Mouse (Mus musculus) mouse embryonic stem cell (cell line): Measurements from ENCODE around the gene Hs3st3a1.

Experiments used
- in situ Hi-C, 2 experiments: fragments of 300-500 bp; cut with MboI; formaldehyde crosslinking; loops; 1 replicate in 1 of 2; 3 replicates in 1 of 2; pipeline ENCODE4 v1.14.3; 2019 to 2020; ENCODE audit warnings: low sequenced_read_pairs in 2 of 2, low pct_unique_long_range_greater_than_20kb in 1 of 2, mixed read lengths in 1 of 2; ENCODE audit not compliant: unreplicated experiment in 1 of 2

Gene Hs3st3a1

GRCm38 (mm10) chr11:64468737-64469136, 33.6 kb downstream of the Hs3st3a1 start:
- in situ Hi-C loops = no loop called here

- in situ Hi-C loops = no loop called here
These were observed 35.6 kb downstream of the Hs3st3a1 start for GRCm38 (mm10) chr11:64470689-64471088.

- in situ Hi-C loops = no loop called here
These were observed 38.5 kb downstream of the Hs3st3a1 start for GRCm38 (mm10) chr11:64473679-64474078.

- in situ Hi-C loops = no loop called here
These were observed 46.3 kb downstream of the Hs3st3a1 start for GRCm38 (mm10) chr11:64481445-64481844.

GRCm38 (mm10) chr11:64489587-64490433, 54.7 kb downstream of the Hs3st3a1 start:
- in situ Hi-C loops = no loop called here

GRCm38 (mm10) chr11:64494448-64494847, 59.3 kb downstream of the Hs3st3a1 start:
- in situ Hi-C loops = no loop called here

- in situ Hi-C loops = no loop called here
These were observed 60.8 kb downstream of the Hs3st3a1 start for GRCm38 (mm10) chr11:64495935-64496334.

GRCm38 (mm10) chr11:64496677-64497076, 61.5 kb downstream of the Hs3st3a1 start:
- in situ Hi-C loops = no loop called here

GRCm38 (mm10) chr11:64500536-64501112, 65.5 kb downstream of the Hs3st3a1 start:
- in situ Hi-C loops = no loop called here

GRCm38 (mm10) chr11:64503040-64503439, 67.9 kb downstream of the Hs3st3a1 start:
- in situ Hi-C loops = no loop called here

GRCm38 (mm10) chr11:64505924-64506323, 70.8 kb downstream of the Hs3st3a1 start:
- in situ Hi-C loops = no loop called here

- in situ Hi-C loops = no loop called here
These were observed 71.9 kb downstream of the Hs3st3a1 start for GRCm38 (mm10) chr11:64507024-64507423.

GRCm38 (mm10) chr11:64509106-64509505, 74.0 kb downstream of the Hs3st3a1 start:
- in situ Hi-C loops = no loop called here

- in situ Hi-C loops = no loop called here
These were observed 77.2 kb downstream of the Hs3st3a1 start for GRCm38 (mm10) chr11:64512301-64512700.

GRCm38 (mm10) chr11:64513419-64513818, 78.3 kb downstream of the Hs3st3a1 start:
- in situ Hi-C loops = no loop called here

- in situ Hi-C loops = no loop called here
These were observed 81.8 kb downstream of the Hs3st3a1 start for GRCm38 (mm10) chr11:64516712-64517589.

GRCm38 (mm10) chr11:64518146-64518841, 83.2 kb downstream of the Hs3st3a1 start:
- in situ Hi-C loops = no loop called here

- in situ Hi-C loops = no loop called here
These were observed 89.0 kb downstream of the Hs3st3a1 start for GRCm38 (mm10) chr11:64523993-64524570.
